Mouse (Mus musculus) CH12.LX (cell line): Measurements from ENCODE around the gene Chga. TPM values are rescaled to one million over a fixed set of nuclear protein-coding genes. Genes with fewer than 3 reads are reported as not detected.

Experiments used
- DNase-seq: peaks from one replicate; pipeline ENCODE4 v3.0.0-alpha.2; 2013; ENCODE audit errors: extremely low read depth
- H3K27ac ChIP-seq: 2 replicates; pipeline ENCODE4 v1.5.1; 2012; ENCODE audit warnings: low read depth, mild to moderate bottlenecking, control low read depth, moderate library complexity; ENCODE audit not compliant: insufficient read depth
- H3K27me3 ChIP-seq: replicated peaks from 2 replicates; pipeline ENCODE3; 2012; ENCODE audit warnings: inconsistent platforms
- H3K36me3 ChIP-seq, 2 experiments: replicated peaks in 1 of 2; 2 replicates each; pipeline versions ENCODE3 to v1.6.1; 2012; ENCODE audit warnings: inconsistent platforms in 1 of 2, low read length in 1 of 2, mild to moderate bottlenecking in 1 of 2, mixed read lengths in 1 of 2, moderate library complexity in 1 of 2; ENCODE audit not compliant: control insufficient read depth in 1 of 2, insufficient read depth in 1 of 2
- H3K4me1 ChIP-seq, 2 experiments: 2 replicates each; pipeline ENCODE4 v1.6.1; 2012; ENCODE audit warnings: inconsistent platforms in 1 of 2, moderate library complexity in 1 of 2; ENCODE audit not compliant: insufficient read depth in 2 of 2, control insufficient read depth in 1 of 2
- H3K4me2 ChIP-seq: 2 replicates; pipeline ENCODE4 v1.6.1; 2012; ENCODE audit warnings: low read depth, mild to moderate bottlenecking, control low read depth; ENCODE audit not compliant: poor library complexity, insufficient read depth, severe bottlenecking
- H3K4me3 ChIP-seq, 3 experiments: fragments of 150-350 bp in 1 of 3; sonication (generic) in 1 of 3; replicated peaks in 1 of 3; 2 replicates each; pipeline versions ENCODE3 to v1.5.1; 2011 to 2012; ENCODE audit warnings: low read depth in 2 of 3, low read length in 2 of 3, mild to moderate bottlenecking in 2 of 3, moderate library complexity in 2 of 3, control low read depth in 1 of 3, improper control_type of control experiment in 1 of 3, inconsistent platforms in 1 of 3, mixed read lengths in 1 of 3; ENCODE audit not compliant: poor library complexity in 1 of 3
- H3K79me2 ChIP-seq: replicated peaks from 2 replicates; pipeline ENCODE4 v1.6.1; 2012; ENCODE audit warnings: mild to moderate bottlenecking, moderate library complexity; ENCODE audit not compliant: control insufficient read depth, poor library complexity, insufficient read depth, severe bottlenecking; ENCODE audit errors: extremely low read depth
- H3K9ac ChIP-seq: 2 replicates; pipeline ENCODE4 v1.6.1; 2012; ENCODE audit warnings: low read depth, mild to moderate bottlenecking, control low read depth, moderate library complexity; ENCODE audit not compliant: insufficient read depth
- H3K9me3 ChIP-seq: replicated peaks from 2 replicates; pipeline ENCODE3; 2012; ENCODE audit warnings: low read length, inconsistent platforms, mixed read lengths
- BHLHE40 ChIP-seq: IDR thresholded peaks from 2 replicates; pipeline ENCODE4 v1.6.1; 2011; ENCODE audit warnings: mild to moderate bottlenecking, low read depth, low read length, improper control_type of control experiment
- CHD1 ChIP-seq: IDR thresholded peaks from 2 replicates; pipeline ENCODE4 v1.6.1; 2012; ENCODE audit warnings: low read depth, low read length, improper control_type of control experiment, inconsistent platforms
- CHD2 ChIP-seq: IDR thresholded peaks from 2 replicates; pipeline ENCODE4 v1.6.1; 2011; ENCODE audit warnings: low read length, improper control_type of control experiment
- CTCF ChIP-seq, 2 experiments: IDR thresholded peaks in 1 of 2; conservative IDR thresholded peaks in 1 of 2; 2 replicates each; pipeline ENCODE4 v1.5.1; 2011 to 2012; ENCODE audit warnings: low read depth in 2 of 2, low read length in 2 of 2, improper control_type of control experiment in 1 of 2, inconsistent platforms in 1 of 2, mild to moderate bottlenecking in 1 of 2, moderate library complexity in 1 of 2
- ELF1 ChIP-seq: IDR thresholded peaks from 2 replicates; pipeline ENCODE4 v1.6.1; 2014; ENCODE audit warnings: low read depth, mild to moderate bottlenecking, inconsistent platforms, low read length, improper control_type of control experiment
- ETS1 ChIP-seq: conservative IDR thresholded peaks from 2 replicates; pipeline ENCODE4 v1.6.1; 2012; ENCODE audit warnings: low read depth, mild to moderate bottlenecking, inconsistent platforms, low read length, improper control_type of control experiment, moderate library complexity
- HCFC1 ChIP-seq: IDR thresholded peaks from 2 replicates; pipeline ENCODE4 v1.6.1; 2012; ENCODE audit warnings: low read depth, mild to moderate bottlenecking, inconsistent platforms, low read length, improper control_type of control experiment
- IRF4 ChIP-seq: IDR thresholded peaks from 2 replicates; pipeline ENCODE4 v1.6.1; 2014; ENCODE audit warnings: low read depth, mild to moderate bottlenecking, inconsistent platforms, low read length, improper control_type of control experiment
- JUN ChIP-seq: IDR thresholded peaks from 2 replicates; pipeline ENCODE4 v1.6.1; 2011; ENCODE audit warnings: low read depth, mild to moderate bottlenecking, low read length, improper control_type of control experiment, moderate library complexity; ENCODE audit not compliant: insufficient read depth
- JUND ChIP-seq: conservative IDR thresholded peaks from 2 replicates; pipeline ENCODE4 v1.6.1; 2011; ENCODE audit warnings: low read depth, low read length, improper control_type of control experiment
- KAT2A ChIP-seq: IDR thresholded peaks from 2 replicates; pipeline ENCODE4 v1.6.1; 2012; ENCODE audit warnings: low read length, improper control_type of control experiment, inconsistent platforms; ENCODE audit not compliant: insufficient replicate concordance
- MAX ChIP-seq: IDR thresholded peaks from 2 replicates; pipeline ENCODE4 v1.6.1; 2011; ENCODE audit warnings: low read length, improper control_type of control experiment
- MEF2A ChIP-seq: IDR thresholded peaks from 2 replicates; pipeline ENCODE4 v1.6.1; 2014; ENCODE audit warnings: low read depth, mild to moderate bottlenecking, inconsistent platforms, low read length, improper control_type of control experiment, borderline replicate concordance
- MXI1 ChIP-seq: IDR thresholded peaks from 2 replicates; pipeline ENCODE4 v1.6.1; 2011; ENCODE audit warnings: mild to moderate bottlenecking, low read depth, low read length, improper control_type of control experiment
- NELFE ChIP-seq: IDR thresholded peaks from 2 replicates; pipeline ENCODE4 v1.6.1; 2011; ENCODE audit warnings: low read depth, low read length, improper control_type of control experiment
- PAX5 ChIP-seq: IDR thresholded peaks from 2 replicates; pipeline ENCODE4 v1.6.1; 2012; ENCODE audit warnings: low read length, inconsistent platforms, mixed read lengths
- POLR2A ChIP-seq: IDR thresholded peaks from 2 replicates; pipeline ENCODE4 v1.6.1; 2011; ENCODE audit warnings: low read depth, mild to moderate bottlenecking, improper control_type of control experiment, low read length
- POLR2AphosphoS2 ChIP-seq: IDR thresholded peaks from 2 replicates; pipeline ENCODE4 v1.6.1; 2011; ENCODE audit warnings: low read depth, low read length, improper control_type of control experiment
- RAD21 ChIP-seq: IDR thresholded peaks from 2 replicates; pipeline ENCODE4 v1.6.1; 2011; ENCODE audit warnings: low read depth, mild to moderate bottlenecking, low read length, improper control_type of control experiment, moderate library complexity
- RCOR1 ChIP-seq: conservative IDR thresholded peaks from 2 replicates; pipeline ENCODE4 v1.6.1; 2012; ENCODE audit warnings: low read depth, mild to moderate bottlenecking, inconsistent platforms, low read length, improper control_type of control experiment
- TBP ChIP-seq: conservative IDR thresholded peaks from 2 replicates; pipeline ENCODE4 v1.6.1; 2011; ENCODE audit warnings: low read depth, low read length, improper control_type of control experiment
- TCF12 ChIP-seq: IDR thresholded peaks from 2 replicates; pipeline ENCODE4 v1.6.1; 2014; ENCODE audit warnings: low read depth, mild to moderate bottlenecking, inconsistent platforms, low read length, improper control_type of control experiment
- UBTF ChIP-seq: IDR thresholded peaks from 2 replicates; pipeline ENCODE4 v1.6.1; 2012; ENCODE audit warnings: low read depth, mild to moderate bottlenecking, inconsistent platforms, low read length, improper control_type of control experiment, moderate library complexity
- USF1 ChIP-seq: IDR thresholded peaks from 2 replicates; pipeline ENCODE4 v1.6.1; 2014; ENCODE audit warnings: low read depth, mild to moderate bottlenecking, inconsistent platforms, low read length, improper control_type of control experiment
- ZC3H11A ChIP-seq: IDR thresholded peaks from 2 replicates; pipeline ENCODE4 v1.6.1; 2012; ENCODE audit warnings: low read depth, mild to moderate bottlenecking, inconsistent platforms, low read length, improper control_type of control experiment
- ZMIZ1 ChIP-seq: IDR thresholded peaks from 2 replicates; pipeline ENCODE4 v1.6.1; 2012; ENCODE audit warnings: low read depth, mild to moderate bottlenecking, inconsistent platforms, low read length, improper control_type of control experiment
- ZNF384 ChIP-seq: IDR thresholded peaks from 2 replicates; pipeline ENCODE4 v1.6.1; 2012; ENCODE audit warnings: low read depth, low read length, improper control_type of control experiment, inconsistent platforms
- dilution Hi-C: fragments of 300-500 bp; cut with MboI; formaldehyde crosslinking; loops from 2 replicates; pipeline ENCODE4 v1.14.3; 2020; ENCODE audit warnings: low sequenced_read_pairs; ENCODE audit not compliant: extremely low pct_unique_long_range_greater_than_20kb, extremely low pct_ligation_motif_present
- in situ Hi-C: fragments of 300-500 bp; cut with MboI; formaldehyde crosslinking; loops from 3 replicates; pipeline ENCODE4 v1.14.3; 2019; ENCODE audit warnings: low sequenced_read_pairs, low pct_ligation_motif_present, low pct_unique_long_range_greater_than_20kb, mixed read lengths
- polyA plus RNA-seq: library from polyadenylated mRNA; unstranded; fragments of >175 nt; gene quantifications from 2 replicates; pipeline ENCODE4 v1.2.1, GENCODE M21; 2012; ENCODE audit warnings: low read depth; ENCODE audit not compliant: insufficient read length
- total RNA-seq, 2 experiments: library from RNA; depleted of rRNA; stranded (reverse); fragments of 300-350 nt in 1 of 2; fragments of >200 nt in 1 of 2; gene quantifications; 2 replicates each; pipeline ENCODE4 v1.2.3; 2012 to 2014

Chga gene
- total and polyA plus RNA-seq, 3 experiments: not detected

DNA sequence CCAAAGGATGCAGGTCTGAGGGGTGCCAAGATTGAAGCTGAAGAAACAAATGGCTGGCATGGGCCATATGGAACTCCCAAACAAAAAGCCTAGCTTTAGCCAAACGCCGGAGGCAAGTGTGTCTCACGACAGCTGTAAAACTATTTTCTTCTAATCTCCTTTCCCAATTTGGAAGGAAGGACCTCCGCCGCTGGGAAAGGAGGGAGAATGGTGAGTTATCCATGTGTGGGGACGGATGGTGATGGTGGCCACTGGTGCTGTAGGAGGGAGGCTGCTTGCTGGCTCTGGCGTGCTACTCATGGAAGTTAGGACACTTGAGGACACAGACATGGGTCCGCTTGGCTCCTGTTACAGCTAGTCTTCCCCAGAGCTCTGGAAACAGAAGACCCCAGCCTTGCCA, 14.5 kb upstream of the Chga start:
- Histone ChIP-seq H3K4me3 (no peak overlapping the region), H3K79me2 (no peaks in the 10 kb centered on the region), H3K27ac (no peak overlapping the region), H3K36me3 (no peaks in the 10 kb centered on the region), H3K4me1 (0 out of 4 replicates have a peak, but pooled peaks cover 0 to 2% of the 10 kb centered on the region in 2 experiments), H3K9me3 (peaks cover 2% of the 10 kb centered on the region), H3K27me3 (peaks cover 1% of the 10 kb centered on the region), H3K9ac (no peak overlapping the region), H3K4me2 (no peak overlapping the region)
- DNase-seq: no peak
- dilution Hi-C loops: no loop called here
- in situ Hi-C loops: no loop called here
- TF ChIP-seq CHD1 (no peak), ZMIZ1 (no peak), POLR2AphosphoS2 (no peak), CHD2 (no peak), ZNF384 (no peak), CTCF (conservative IDR thresholded peaks at IDR 0.05 in 1 of 2, IDR thresholded peaks at IDR 0.05 in 1 of 2; ENCODE audit: low read depth in 2 of 2, low read length in 2 of 2) (no peak)

DNA sequence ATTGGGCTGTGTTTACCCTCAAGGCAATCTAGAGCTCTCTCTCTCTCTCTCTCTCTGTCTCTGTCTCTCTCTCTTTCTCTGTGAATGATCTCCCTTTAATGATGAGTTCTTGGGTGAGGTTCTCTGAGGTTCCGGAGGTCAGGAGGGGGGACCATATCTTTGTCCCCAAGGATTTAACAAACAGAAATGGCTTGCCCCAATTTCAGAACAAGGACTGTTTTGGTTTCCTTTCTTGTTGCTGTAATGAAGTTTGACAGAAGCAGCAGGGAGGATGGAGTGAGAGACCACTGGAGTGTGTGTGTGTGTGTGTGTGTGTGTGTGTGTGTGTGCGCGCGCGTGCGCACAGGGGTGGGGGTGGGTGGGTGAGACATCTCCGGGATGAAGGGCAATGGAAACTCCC, 13.6 kb upstream of the Chga start:
- in situ Hi-C loops: no loop called here

DNA sequence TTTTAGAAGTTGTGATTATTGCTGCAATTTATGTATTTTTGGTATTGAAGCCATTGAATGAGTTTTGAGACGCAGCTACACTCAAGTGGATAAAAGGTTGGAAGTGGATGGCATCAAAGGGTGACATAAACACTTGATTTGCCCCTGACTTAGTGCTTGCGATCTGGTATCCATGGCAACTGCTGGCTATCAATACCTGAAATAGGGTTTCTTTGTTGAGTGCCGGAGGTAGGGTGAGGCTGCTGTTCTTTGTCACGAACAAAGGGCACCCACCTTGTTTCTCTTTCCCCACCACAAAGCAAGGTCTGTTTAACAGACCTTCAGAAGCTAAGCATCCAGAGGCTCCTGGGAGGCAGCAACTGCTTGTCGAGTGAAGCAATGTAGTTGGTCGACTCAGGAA, 9.6 kb upstream of the Chga start:
- H3K9me3 ChIP-seq: no peaks in the 10 kb centered on the region
- DNase-seq: no peak
- TF ChIP-seq USF1 (no peak), ETS1 (no peak), MEF2A (no peak), IRF4 (no peak), NELFE (no peak), RAD21 (no peak), JUND (no peak), BHLHE40 (no peak), RCOR1 (no peak), CHD1 (no peak), MAX (no peak), ZC3H11A (no peak), ELF1 (no peak)
- no peaks in the 10 kb centered on the region for H3K4me1 ChIP-seq
- H3K27ac ChIP-seq: no peak overlapping the region
- peaks cover 3% of the 10 kb centered on the region for H3K27me3 ChIP-seq
- in situ Hi-C loops: no loop called here
- H3K4me2 ChIP-seq: no peak overlapping the region
- no peak overlapping the region for H3K9ac ChIP-seq
- no peaks in the 10 kb centered on the region for H3K36me3 ChIP-seq
- dilution Hi-C loops: no loop called here
- no peaks in the 10 kb centered on the region for H3K79me2 ChIP-seq
- no peak overlapping the region for H3K4me3 ChIP-seq

More for the DNA sequence above, 13.6 kb upstream of the Chga start:
- TF ChIP-seq KAT2A (no peak), TBP (no peak), CHD1 (no peak), RCOR1 (no peak), HCFC1 (no peak), POLR2A (no peak), ETS1 (no peak), RAD21 (no peak), USF1 (no peak), TCF12 (no peak), PAX5 (no peak), UBTF (no peak), IRF4 (no peak), MXI1 (no peak), JUN (no peak), MAX (no peak)
- Histone ChIP-seq H3K27me3 (peaks cover 3% of the 10 kb centered on the region), H3K36me3 (no peaks in the 10 kb centered on the region), H3K79me2 (no peaks in the 10 kb centered on the region), H3K9me3 (no peaks in the 10 kb centered on the region), H3K4me1 (0 out of 4 replicates have a peak, but pooled peaks cover 0 to 2% of the 10 kb centered on the region in 2 experiments), H3K4me2 (no peak overlapping the region), H3K9ac (no peak overlapping the region), H3K4me3 (no peak overlapping the region), H3K27ac (no peak overlapping the region)
- no peak for DNase-seq
- dilution Hi-C loops: no loop called here
